Mouse (Mus musculus) cerebellum, adult 2 months (tissue): ENCODE measurements at regions not wholly inside any gene's neighbourhood (a gene's known extent, or its start where the extent isn't known, plus 50 kb on each side); places are given as distances from the start of the nearest gene placed in this dataset.

Source experiments
- CTCF ChIP-seq: fragments of 200-500 bp; IDR thresholded peaks from 2 replicates; pipeline ENCODE4 v1.5.1; 2011; ENCODE audit warnings: low read depth, mild to moderate bottlenecking, control low read depth, low read length, moderate library complexity, borderline replicate concordance; ENCODE audit not compliant: insufficient read depth
- POLR2A ChIP-seq: fragments of 200-500 bp; IDR thresholded peaks from 2 replicates; pipeline ENCODE4 v1.6.1; 2011; ENCODE audit warnings: low read length, control low read depth, borderline replicate concordance; ENCODE audit not compliant: insufficient read depth

DNA sequence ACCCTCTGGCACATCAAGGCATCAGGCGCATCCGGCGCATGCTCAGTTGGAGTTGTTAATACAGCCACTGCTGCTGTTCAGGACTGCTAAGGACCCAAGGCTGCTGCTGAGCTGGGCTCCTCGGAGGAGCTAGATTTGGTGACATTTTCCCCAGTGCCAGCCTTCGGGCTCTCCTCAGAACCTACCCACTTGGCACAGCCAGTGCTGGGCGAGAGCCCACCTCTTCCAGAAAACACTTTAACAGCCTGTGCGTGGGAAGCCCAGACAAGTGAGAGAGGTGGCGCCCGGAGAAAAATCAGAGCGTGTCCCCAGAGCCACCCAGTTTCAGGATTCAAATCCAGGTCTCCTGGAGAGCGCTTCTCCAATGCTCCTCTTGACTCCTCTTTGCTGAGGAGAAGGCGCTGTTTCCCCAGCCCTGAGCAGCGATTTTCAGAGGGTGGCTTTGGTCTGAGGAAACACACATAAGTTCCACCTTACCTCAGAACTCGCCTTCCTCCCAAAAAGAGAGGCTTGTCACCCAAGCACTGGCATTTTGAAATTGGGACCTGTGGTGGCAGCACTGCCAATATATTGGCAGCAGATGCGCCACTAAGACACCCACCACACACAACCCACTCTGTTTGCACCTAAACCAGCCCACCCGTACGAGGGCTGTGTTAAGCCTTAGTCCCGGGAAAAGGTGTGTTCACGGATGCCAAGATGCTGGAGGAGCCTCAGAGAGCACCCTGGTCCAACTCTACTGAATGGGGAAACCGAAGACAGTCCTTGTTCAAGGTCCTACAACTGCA is 125.0 kb upstream of the Igsf21 start:
- no peak for TF ChIP-seq POLR2A
- no peak for TF ChIP-seq CTCF
